In the genomic region with DNA sequence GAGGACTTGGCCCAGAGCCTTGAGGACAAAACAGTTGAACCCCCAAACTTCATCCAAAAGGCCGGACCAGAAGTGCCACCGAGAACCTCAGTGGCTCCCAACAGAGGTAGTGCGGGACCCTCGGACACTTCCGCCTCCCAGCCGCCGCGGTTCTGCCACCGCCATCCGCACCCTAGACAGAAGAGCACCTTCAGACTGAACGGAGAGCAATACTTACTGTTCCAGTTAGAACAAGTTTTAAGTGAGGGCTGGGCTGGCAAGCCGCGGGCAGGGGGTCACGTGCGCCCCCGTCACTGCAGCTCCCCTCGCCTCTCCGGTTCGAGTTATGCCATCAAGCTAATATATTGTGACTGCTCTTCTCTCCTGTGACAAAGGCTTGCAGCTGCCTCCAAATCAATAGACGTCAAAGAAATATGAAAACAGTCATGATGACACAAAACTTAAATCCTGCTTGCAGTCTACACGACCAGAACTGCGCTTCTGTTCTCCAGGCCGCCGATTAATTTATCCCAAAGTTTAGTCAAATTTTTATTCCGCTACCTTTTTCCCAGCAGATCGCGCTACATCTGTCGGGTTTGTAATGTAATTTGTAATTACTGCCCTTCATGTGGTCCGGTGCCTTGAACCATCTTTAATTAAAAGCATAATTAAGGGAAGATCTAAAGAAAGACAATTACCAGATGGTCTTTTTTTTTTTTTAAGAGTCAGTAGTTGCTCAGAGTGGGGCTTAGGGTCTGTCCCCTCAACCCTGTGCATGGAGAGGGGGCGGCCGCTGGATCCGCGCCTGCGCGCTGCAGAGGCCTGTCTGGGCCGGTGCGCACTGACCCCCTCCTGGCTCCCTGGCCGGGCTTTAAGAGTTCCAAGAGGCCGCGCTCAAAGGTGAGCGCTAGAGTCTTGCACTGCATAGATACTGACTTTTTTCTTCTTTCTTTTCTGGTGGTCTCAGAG, we compare ENCODE assay signal across 9 mouse cellular contexts. TPM values are rescaled to one million over a fixed set of nuclear protein-coding genes. Genes with fewer than 3 reads are reported as not detected.
DNase-seq lines count a peak whose midpoint lies in the region; ATAC-seq and TF ChIP-seq lines count a peak whose summit lies in the region.
"Had no signal": no experiment of that assay in that cellular context is flagged by ENCODE, and none has a peak within 500 bp of the region (broad histone marks: within the 10 kb centered on the region; RNA-seq: fewer than 3 reads in every experiment).

No protein-coding gene starts in this region.

- H3K4me3 ChIP-seq in kidney, embryonic 15.5 days (replicated peaks) = no peak overlapping the region
- H3K4me3 ChIP-seq in kidney, adult 2 months (ENCODE audit: insufficient read depth, low read depth, low read length) = no peak overlapping the region
- H3K4me3 ChIP-seq in hindbrain, embryonic 13.5 days = peak overlapping the region; percentile 17
- H3K4me3 ChIP-seq in neural tube, embryonic 13.5 days = peak overlapping the region; percentile 16
- H3K4me3 ChIP-seq in left cerebral cortex, adult 2 months = no peak overlapping the region

- no peak; the same call in 1 of the 2 replicates for ATAC-seq in kidney, embryonic 15.5 days (replicated peaks; ENCODE audit: low FRiP score)
- peak; percentile 68 for ATAC-seq in hindbrain, embryonic 13.5 days (ENCODE audit: low FRiP score)
- peak; percentile 73 for ATAC-seq in neural tube, embryonic 13.5 days (ENCODE audit: low read depth)

- TF ChIP-seq CTCF in kidney, adult 2 months (conservative IDR thresholded peaks at IDR 0.05; ENCODE audit: insufficient read depth, insufficient read length, low read depth, low read length) = no peak
- no peak for TF ChIP-seq CTCF in left cerebral cortex, adult 2 months (IDR thresholded peaks at IDR 0.05)

- intact Hi-C loops in left cerebral cortex, adult 2 months (cut with DNase I) = loop anchor here (10.0 kb wide), 1 partner anchor 535 kb away; no protein-coding TSS in a partner anchor

- no peak for DNase-seq in kidney, adult 2 months
- peak; percentile 57 for DNase-seq in embryo, embryonic 10 days (ENCODE audit: low spot score)
- no peak for DNase-seq in layer of hippocampus, postnatal 25 days (ENCODE audit: extremely low spot score in 1 of 2, low spot score in 1 of 2)
- no peak for DNase-seq in right cerebral cortex, postnatal 4 days
- no peak for DNase-seq in left cerebral cortex, adult 2 months (ENCODE audit: extremely low spot score in 1 of 2, low spot score in 2 of 2)
- DNase-seq: layer of hippocampus, postnatal 36 days had no signal

- WGBS in kidney, embryonic 15.5 days = 2% methylated on average over 41 of the region's 41 CpGs
- 4% methylated on average over 41 of the region's 41 CpGs for WGBS in kidney, adult 2 months
- WGBS in hindbrain, embryonic 13.5 days = 1% methylated on average over 41 of the region's 41 CpGs
- 1% methylated on average over 41 of the region's 41 CpGs for WGBS in neural tube, embryonic 13.5 days

- H3K4me2 ChIP-seq in kidney, embryonic 15.5 days = peak overlapping the region; percentile 30
- H3K4me2 ChIP-seq in hindbrain, embryonic 13.5 days = peak overlapping the region; percentile 37
- H3K4me2 ChIP-seq in neural tube, embryonic 13.5 days = peak overlapping the region; percentile 36

- H3K36me3 ChIP-seq in kidney, embryonic 15.5 days = no peaks in the 10 kb centered on the region
- H3K36me3 ChIP-seq in kidney, adult 2 months (ENCODE audit: control insufficient read depth, insufficient read depth, low read length) = no peaks in the 10 kb centered on the region
- H3K36me3 ChIP-seq in hindbrain, embryonic 13.5 days = no peaks in the 10 kb centered on the region
- H3K36me3 ChIP-seq in neural tube, embryonic 13.5 days = no peaks in the 10 kb centered on the region

- H3K27ac ChIP-seq in kidney, embryonic 15.5 days = no peak overlapping the region
- H3K27ac ChIP-seq in kidney, adult 2 months (ENCODE audit: insufficient read depth, low read depth, low read length) = no peak overlapping the region
- no peak overlapping the region for H3K27ac ChIP-seq in hindbrain, embryonic 13.5 days
- H3K27ac ChIP-seq in neural tube, embryonic 13.5 days (replicated peaks) = no peak overlapping the region
- no peak overlapping the region for H3K27ac ChIP-seq in left cerebral cortex, adult 2 months

- peaks cover 97% of the 10 kb centered on the region for H3K27me3 ChIP-seq in kidney, embryonic 15.5 days
- H3K27me3 ChIP-seq in kidney, adult 2 months (replicated peaks; ENCODE audit: control insufficient read depth, insufficient read depth, low read length) = peaks cover 15% of the 10 kb centered on the region
- H3K27me3 ChIP-seq in hindbrain, embryonic 13.5 days = peaks cover 94% of the 10 kb centered on the region
- H3K27me3 ChIP-seq in neural tube, embryonic 13.5 days = peaks cover 95% of the 10 kb centered on the region

- no peak overlapping the region for H3K9ac ChIP-seq in kidney, embryonic 15.5 days
- no peak overlapping the region for H3K9ac ChIP-seq in hindbrain, embryonic 13.5 days
- no peak overlapping the region for H3K9ac ChIP-seq in neural tube, embryonic 13.5 days

- TF ChIP-seq POLR2A in kidney, adult 2 months (IDR thresholded peaks at IDR 0.05; ENCODE audit: low read depth, low read length) = no peak

- no peaks in the 10 kb centered on the region for H3K9me3 ChIP-seq in kidney, embryonic 15.5 days (replicated peaks)
- no peaks in the 10 kb centered on the region for H3K9me3 ChIP-seq in hindbrain, embryonic 13.5 days
- H3K9me3 ChIP-seq in neural tube, embryonic 13.5 days = no peaks in the 10 kb centered on the region

- peaks cover 16% of the 10 kb centered on the region for H3K4me1 ChIP-seq in kidney, embryonic 15.5 days
- no peaks in the 10 kb centered on the region for H3K4me1 ChIP-seq in kidney, adult 2 months (ENCODE audit: control insufficient read depth, insufficient read depth, low read length)
- H3K4me1 ChIP-seq in hindbrain, embryonic 13.5 days (replicated peaks) = peaks cover 17% of the 10 kb centered on the region
- peaks cover 21% of the 10 kb centered on the region for H3K4me1 ChIP-seq in neural tube, embryonic 13.5 days (replicated peaks)

RNA-seq across cellular contexts. Expression of a gene that starts 8.5 kb away (rescaled TPM):
- polyA plus RNA-seq in kidney, embryonic 15.5 days (2015; fragmentation: Nextera tagmentation; extraction: Ambion mirVana) = 0.18 and 0.19 TPM in 2 replicates
- not detected in 2 replicates for polyA plus RNA-seq in kidney, adult 2 months (2012; rRNA removed)
- polyA plus RNA-seq in hindbrain, embryonic 13.5 days (2015; fragmentation: Nextera tagmentation; extraction: Ambion mirVana) = 26.4 and 29.8 TPM in 2 replicates
- polyA plus RNA-seq in neural tube, embryonic 13.5 days (2015; fragmentation: Nextera tagmentation; extraction: Ambion mirVana) = 16.0 and 16.7 TPM in 2 replicates
- 1 to 10 TPM; 9.4 to 9.7 TPM for total RNA-seq in layer of hippocampus, postnatal 25 days (2021)
- total RNA-seq in left cerebral cortex, adult 2 months (2021) = 10 to 100 TPM in 1 of 2 experiments, 1 to 10 TPM in 1; 8.2 to 11.7 TPM

Comparison
In these comparisons a context has a peak if more than half of its experiments do, and no peak if none do; other contexts are left out.
1. H3K4me3 ChIP-seq: peak in hindbrain, embryonic 13.5 days (single experiment) and neural tube, embryonic 13.5 days (single experiment); none in kidney, embryonic 15.5 days (single experiment), kidney, adult 2 months (single experiment) and left cerebral cortex, adult 2 months (single experiment).
2. RNA of a gene that starts 8.5 kb away (polyA plus RNA-seq): 26.4 to 29.8 TPM in hindbrain, embryonic 13.5 days and 16.0 to 16.7 TPM in neural tube, embryonic 13.5 days; 0.18 to 0.19 TPM in kidney, embryonic 15.5 days and not detected in kidney, adult 2 months; every median in the first group is over 10 times any median in the second.
3. Peak in every context shown above with its lines, with median percentiles within 50 percentile points of each other: H3K4me2 ChIP-seq.